Mouse (Mus musculus) hindbrain, embryonic 15.5 days (tissue): ENCODE data around the gene Mrps11. TPM values are rescaled to one million over a fixed set of nuclear protein-coding genes. Genes with fewer than 3 reads are reported as not detected.

Experiments
- polyA plus RNA-seq: library from polyadenylated mRNA; unstranded; fragments of >200 nt; fragmentation: Nextera tagmentation; extraction: Ambion mirVana; gene quantifications from 2 replicates; pipeline ENCODE4 v1.2.1, GENCODE M21; 2015

The Mrps11 gene
- polyA plus RNA-seq, 1 experiment from 2014 or later = 68.3 TPM

Other genes with a start within 250 kb of the Mrps11 start
- 22.2 and 23.3 TPM in 2 replicates for gene Ntrk3, start 45.1 kb upstream of the Mrps11 start, polyA plus RNA-seq
- gene Mrpl46, start 412 bp downstream of the Mrps11 start, polyA plus RNA-seq = 53.8 and 58.9 TPM in 2 replicates
- 12.9 and 13.0 TPM in 2 replicates for gene Det1, start 64.1 kb downstream of the Mrps11 start, polyA plus RNA-seq
- 55.5 and 58.1 TPM in 2 replicates for gene Aen, start 112.7 kb downstream of the Mrps11 start, polyA plus RNA-seq
- 0.87 and 2.3 TPM in 2 replicates for gene Isg20, start 130.3 kb downstream of the Mrps11 start, polyA plus RNA-seq